33 mouse cellular contexts compared by ENCODE assay signal in genomic region chr2:21153469-21153868, GRCm38 (mm10). TPM values are rescaled to one million over a fixed set of nuclear protein-coding genes. Genes with fewer than 3 reads are reported as not detected.
DNase-seq lines count a peak whose midpoint lies in the region; ATAC-seq and TF ChIP-seq lines count a peak whose summit lies in the region.
"Had no signal": no experiment of that assay in that cellular context is flagged by ENCODE, and none has a peak within 500 bp of the region (broad histone marks: within the 10 kb centered on the region; RNA-seq: fewer than 3 reads in every experiment).

No protein-coding gene starts in this region.

- 92% methylated on average over 3 of the region's 3 CpGs for WGBS in midbrain, postnatal 0 days
- 94% methylated on average over 3 of the region's 3 CpGs for WGBS in midbrain, embryonic 13.5 days
- 93% methylated on average over 3 of the region's 3 CpGs for WGBS in intestine, postnatal 0 days

- no peaks in the 10 kb centered on the region for H3K9me3 ChIP-seq in midbrain, postnatal 0 days (ENCODE audit: low read length)
- H3K9me3 ChIP-seq in midbrain, embryonic 13.5 days: no peaks in the 10 kb centered on the region
- no peaks in the 10 kb centered on the region for H3K9me3 ChIP-seq in intestine, postnatal 0 days (ENCODE audit: control insufficient read depth)
- H3K9me3 ChIP-seq: embryonic facial prominence, embryonic 13.5 days; forebrain, embryonic 10.5 days; forebrain, embryonic 15.5 days; hindbrain, embryonic 15.5 days; kidney, embryonic 15.5 days; midbrain, embryonic 15.5 days; neural tube, embryonic 12.5 days had no signal

- H3K36me3 ChIP-seq in midbrain, postnatal 0 days (ENCODE audit: insufficient read depth, low read length): no peaks in the 10 kb centered on the region
- H3K36me3 ChIP-seq in midbrain, embryonic 13.5 days: no peaks in the 10 kb centered on the region
- H3K36me3 ChIP-seq in intestine, postnatal 0 days (ENCODE audit: control insufficient read depth, insufficient read depth): no peaks in the 10 kb centered on the region
- H3K36me3 ChIP-seq: embryonic facial prominence, embryonic 13.5 days; forebrain, embryonic 10.5 days; forebrain, embryonic 15.5 days; hindbrain, embryonic 15.5 days; kidney, embryonic 15.5 days; midbrain, embryonic 15.5 days; neural tube, embryonic 12.5 days had no signal

- no peak overlapping the region for H3K4me2 ChIP-seq in midbrain, postnatal 0 days (ENCODE audit: low read depth, low read length, poor library complexity, severe bottlenecking)
- H3K4me2 ChIP-seq in midbrain, embryonic 13.5 days (replicated peaks): no peak overlapping the region
- no peak overlapping the region for H3K4me2 ChIP-seq in intestine, postnatal 0 days (replicated peaks; ENCODE audit: low read depth)
- H3K4me2 ChIP-seq: embryonic facial prominence, embryonic 13.5 days; forebrain, embryonic 15.5 days; heart, embryonic 11.5 days; hindbrain, embryonic 15.5 days; kidney, embryonic 15.5 days; midbrain, embryonic 15.5 days; neural tube, embryonic 12.5 days had no signal

- no peak overlapping the region for H3K27ac ChIP-seq in midbrain, postnatal 0 days (ENCODE audit: low read depth, low read length)
- H3K27ac ChIP-seq in midbrain, embryonic 13.5 days: no peak overlapping the region
- no peak overlapping the region for H3K27ac ChIP-seq in intestine, postnatal 0 days (ENCODE audit: low read depth, low read length)
- H3K27ac ChIP-seq: embryonic facial prominence, embryonic 13.5 days; forebrain, embryonic 10.5 days; forebrain, embryonic 15.5 days; hindbrain, embryonic 15.5 days; kidney, embryonic 15.5 days; midbrain, embryonic 15.5 days; neural tube, embryonic 12.5 days had no signal

- no peaks in the 10 kb centered on the region for H3K27me3 ChIP-seq in midbrain, postnatal 0 days (ENCODE audit: insufficient read depth, low read length)
- no peaks in the 10 kb centered on the region for H3K27me3 ChIP-seq in midbrain, embryonic 13.5 days
- no peaks in the 10 kb centered on the region for H3K27me3 ChIP-seq in intestine, postnatal 0 days (replicated peaks; ENCODE audit: control insufficient read depth, insufficient read depth, low read length)
- H3K27me3 ChIP-seq: embryonic facial prominence, embryonic 13.5 days; forebrain, embryonic 15.5 days; hindbrain, embryonic 15.5 days; kidney, embryonic 15.5 days; midbrain, embryonic 15.5 days; neural tube, embryonic 12.5 days had no signal

- no peak overlapping the region for H3K9ac ChIP-seq in midbrain, postnatal 0 days (replicated peaks; ENCODE audit: low read length, poor library complexity, severe bottlenecking)
- no peak overlapping the region for H3K9ac ChIP-seq in midbrain, embryonic 13.5 days (replicated peaks)
- H3K9ac ChIP-seq in intestine, postnatal 0 days (ENCODE audit: low read depth, low read length): no peak overlapping the region
- H3K9ac ChIP-seq: embryonic facial prominence, embryonic 13.5 days; forebrain, embryonic 15.5 days; hindbrain, embryonic 15.5 days; kidney, embryonic 15.5 days; midbrain, embryonic 15.5 days; neural tube, embryonic 12.5 days had no signal

- H3K4me1 ChIP-seq in midbrain, postnatal 0 days (ENCODE audit: insufficient read depth, low read length): no peaks in the 10 kb centered on the region
- no peaks in the 10 kb centered on the region for H3K4me1 ChIP-seq in midbrain, embryonic 13.5 days (replicated peaks)
- no peaks in the 10 kb centered on the region for H3K4me1 ChIP-seq in intestine, postnatal 0 days (replicated peaks; ENCODE audit: control insufficient read depth, insufficient read depth, low read length)
- H3K4me1 ChIP-seq: embryonic facial prominence, embryonic 13.5 days; forebrain, embryonic 10.5 days; forebrain, embryonic 15.5 days; hindbrain, embryonic 15.5 days; kidney, embryonic 15.5 days; midbrain, embryonic 15.5 days; neural tube, embryonic 12.5 days had no signal

- peak; percentile 13 to 22 for DNase-seq in cerebellum, postnatal 10 days
- no peak for DNase-seq in midbrain, postnatal 0 days (ENCODE audit: low spot score)
- no peak for DNase-seq in adrenal gland, postnatal 10 days
- DNase-seq: adrenal gland, adult 8-10 months; cerebellum, adult 11-12 months; gastrocnemius, postnatal 25 days; heart, adult 11 months; heart, postnatal 4 days; kidney, adult 18-20 months; kidney, postnatal 36 days; liver; lung, adult 18-20 months; lung, postnatal 4 days; right cerebral cortex, adult 18-20 months; thymus, adult 2 months; thymus, postnatal 36 days had no signal

- H3K4me3 ChIP-seq in midbrain, postnatal 0 days (ENCODE audit: low read depth, low read length): no peak overlapping the region
- H3K4me3 ChIP-seq in midbrain, embryonic 13.5 days (replicated peaks): no peak overlapping the region
- no peak overlapping the region for H3K4me3 ChIP-seq in intestine, postnatal 0 days (ENCODE audit: low read depth, low read length)
- H3K4me3 ChIP-seq: embryonic facial prominence, embryonic 13.5 days; forebrain, embryonic 10.5 days; forebrain, embryonic 15.5 days; hindbrain, embryonic 15.5 days; kidney, embryonic 15.5 days; midbrain, embryonic 15.5 days; neural tube, embryonic 12.5 days had no signal

- peak; percentile 7; the same call in 1 of the 2 replicates for TF ChIP-seq CTCF in midbrain, postnatal 0 days (IDR thresholded peaks at IDR 0.05)
- TF ChIP-seq CTCF in intestine, postnatal 0 days (IDR thresholded peaks at IDR 0.05; ENCODE audit: low read depth): no peak

- ATAC-seq in cerebellum, adult (ENCODE audit: insufficient number of reproducible peaks, low FRiP score, low TSS enrichment): no peak
- ATAC-seq in midbrain, postnatal 0 days (ENCODE audit: low FRiP score): no peak
- ATAC-seq in midbrain, embryonic 13.5 days: no peak
- peak; percentile 54; the same call in 1 of the 2 replicates for ATAC-seq in megakaryocyte progenitor cell, adult 5-6 weeks (replicated peaks; ENCODE audit: poor library complexity)
- ATAC-seq in intestine, postnatal 0 days: no peak
- ATAC-seq: CD4-positive, CD25-positive, alpha-beta regulatory T cell, adult 4 months; forebrain, embryonic 15.5 days; inflammation-experienced regulatory T-cells, adult 6 months; lung, postnatal 0 days; midbrain, embryonic 15.5 days had no signal

RNA-seq across cellular contexts. Expression of gene Enkur, which starts 51.7 kb away (rescaled TPM):
- total RNA-seq in midbrain, postnatal 0 days (2014; rRNA removed): 3.4 and 6.2 TPM in 2 replicates
- polyA plus RNA-seq in midbrain, postnatal 0 days (2015; fragmentation: Nextera tagmentation; extraction: Ambion mirVana): 6.6 and 7.7 TPM in 2 replicates
- 2.6 and 3.9 TPM in 2 replicates for polyA plus RNA-seq in midbrain, embryonic 13.5 days (2015; fragmentation: Nextera tagmentation; extraction: Ambion mirVana)
- 2.3 and 2.8 TPM in 2 replicates for total RNA-seq in megakaryocyte progenitor cell, adult 5-6 weeks (2015)
- 3.1 and 4.0 TPM in 2 replicates for total RNA-seq in megakaryocyte progenitor cell, adult 5-6 weeks (2017)
- polyA plus RNA-seq in intestine, postnatal 0 days (2015; fragmentation: Nextera tagmentation; extraction: Ambion mirVana): 2.8 and 3.2 TPM in 2 replicates
- total RNA-seq in adrenal gland, postnatal 10 days (2021): 1 to 10 TPM; 1.0 to 1.6 TPM
- polyA plus RNA-seq: limb, embryonic 11.5 days; spleen, adult 2 months; thymus, adult 2 months had no signal

RNA-seq across cellular contexts. Expression of gene Thnsl1, which starts 52.1 kb away (rescaled TPM):
- total RNA-seq in midbrain, postnatal 0 days (2014; rRNA removed): 18.2 and 22.6 TPM in 2 replicates
- 17.8 and 18.5 TPM in 2 replicates for polyA plus RNA-seq in midbrain, postnatal 0 days (2015; fragmentation: Nextera tagmentation; extraction: Ambion mirVana)
- 22.2 and 24.1 TPM in 2 replicates for polyA plus RNA-seq in midbrain, embryonic 13.5 days (2015; fragmentation: Nextera tagmentation; extraction: Ambion mirVana)
- total RNA-seq in megakaryocyte progenitor cell, adult 5-6 weeks (2015): 5.0 and 5.8 TPM in 2 replicates
- 3.9 and 4.5 TPM in 2 replicates for total RNA-seq in megakaryocyte progenitor cell, adult 5-6 weeks (2017)
- 3.3 and 3.9 TPM in 2 replicates for polyA plus RNA-seq in intestine, postnatal 0 days (2015; fragmentation: Nextera tagmentation; extraction: Ambion mirVana)
- total RNA-seq in adrenal gland, postnatal 10 days (2021): 1 to 10 TPM; 5.7 to 7.6 TPM

Comparison
In these comparisons a context has a peak if more than half of its experiments do, and no peak if none do; other contexts are left out.
1. DNase-seq: peak in cerebellum, postnatal 10 days (2 of 2); none in midbrain, postnatal 0 days (single experiment) and adrenal gland, postnatal 10 days (single experiment).